Mouse (Mus musculus) lung, postnatal 36 days (tissue): ENCODE measurements around the gene Fam222b.
"Not testable (repeated sequence)": the region's sequence is repeated elsewhere in the genome, so short reads cannot be mapped to it uniquely, and the experiment has no call there.

Experiments
- DNase-seq: peaks from one replicate; pipeline ENCODE4 v3.0.0; 2022; ENCODE audit warnings: mixed read lengths

Gene Fam222b

DNA sequence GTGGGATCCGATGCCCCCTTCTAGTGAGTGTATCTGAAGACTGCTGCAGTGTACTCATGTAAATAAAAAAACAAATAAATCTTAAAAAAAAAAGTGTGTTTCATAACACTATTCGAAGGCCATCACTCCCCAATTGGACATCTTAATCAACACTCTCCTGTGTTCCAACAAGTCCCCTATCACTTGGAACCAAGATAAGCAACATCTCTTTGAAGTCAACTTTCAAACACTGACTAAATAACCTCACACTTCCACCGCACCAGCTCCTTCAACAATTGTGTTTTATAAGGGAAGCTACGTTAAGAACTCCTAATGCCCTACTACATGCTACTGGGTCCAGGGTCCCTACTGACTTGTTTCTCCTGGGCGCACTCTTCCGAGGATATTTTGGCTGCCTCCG is 88.0 kb downstream of the Fam222b start:
- DNase-seq: no peak

- DNase-seq: peak; percentile 93
Measured at GRCm38 (mm10) chr11:78182961-78183844, 88.7 kb downstream of the Fam222b start, which contains the start of gene Rpl23a. Gene Rpl23a, minus strand, starts transcription at chr11:78183584.

- DNase-seq: no peak
Measured at GRCm38 (mm10) chr11:78183884-78184514, 89.5 kb downstream of the Fam222b start.

- DNase-seq: not testable (repeated sequence)
Measured at GRCm38 (mm10) chr11:78184702-78185101, 90.2 kb downstream of the Fam222b start.

- peak; percentile 67 for DNase-seq
Measured at GRCm38 (mm10) chr11:78188331-78189233, 94.1 kb downstream of the Fam222b start, which contains the start of gene Rab34. Gene Rab34, plus strand, starts transcription at chr11:78188430.

DNA sequence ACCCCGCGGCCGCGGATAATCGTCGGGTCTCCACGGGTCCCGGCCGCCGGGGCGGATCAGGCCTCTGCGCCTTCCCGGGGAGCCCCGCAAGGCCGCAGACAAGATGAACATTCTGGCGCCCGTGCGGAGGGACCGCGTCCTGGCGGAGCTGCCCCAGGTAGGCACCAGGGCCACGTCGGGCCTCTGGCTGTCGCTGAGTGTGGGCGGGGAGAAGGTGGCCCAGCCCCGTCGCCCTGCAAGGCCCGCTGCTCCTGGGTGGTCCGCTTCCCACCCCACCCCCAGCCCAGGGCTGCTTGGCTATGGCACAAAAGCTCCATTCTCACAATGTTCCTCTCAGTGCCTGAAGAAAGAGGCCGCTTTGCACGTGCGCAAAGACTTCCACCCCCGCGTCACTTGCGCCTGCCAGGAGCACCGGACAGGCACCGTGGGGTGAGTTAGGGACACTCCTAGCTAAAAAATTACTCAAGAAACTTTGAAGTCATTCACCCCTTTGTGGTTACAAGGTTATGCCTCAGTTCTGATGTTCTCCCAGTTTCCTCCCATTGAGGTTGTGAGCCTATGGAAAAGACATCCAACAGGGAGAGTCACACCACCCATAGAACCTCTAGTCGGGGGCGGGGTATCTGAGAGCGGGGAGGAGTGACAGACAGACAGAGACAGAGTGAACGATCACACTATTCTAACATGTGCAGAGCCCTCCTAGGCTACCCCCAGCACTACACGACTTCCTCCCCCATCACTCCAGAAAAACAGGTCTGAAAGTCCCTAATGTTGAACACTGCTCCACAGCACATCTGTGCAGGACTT is 95.0 kb downstream of the Fam222b start:
- peak; percentile 63 for DNase-seq

DNA sequence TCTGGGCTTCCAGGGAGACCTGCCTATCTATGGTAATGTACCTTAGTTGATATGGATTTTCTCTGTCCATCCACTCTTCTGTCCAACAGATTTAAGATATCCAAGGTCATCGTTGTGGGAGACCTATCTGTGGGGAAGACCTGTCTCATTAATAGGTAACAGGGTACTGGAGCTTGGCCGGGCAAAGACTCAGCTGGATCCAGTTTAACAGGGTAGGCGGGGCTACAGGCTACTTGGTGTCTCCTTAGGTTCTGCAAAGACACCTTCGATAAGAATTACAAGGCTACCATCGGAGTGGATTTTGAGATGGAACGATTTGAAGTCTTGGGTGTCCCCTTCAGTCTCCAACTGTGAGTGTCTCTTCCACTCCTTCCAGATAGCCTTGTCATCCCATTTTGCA is 95.6 kb downstream of the Fam222b start:
- DNase-seq: no peak

- DNase-seq: no peak
Measured at GRCm38 (mm10) chr11:78193113-78193512, 98.7 kb downstream of the Fam222b start, which contains the start of gene Proca1. Gene Proca1, plus strand, starts transcription at chr11:78193392.

GRCm38 (mm10) chr11:78194411-78195100 is 100.1 kb downstream of the Fam222b start:
- DNase-seq: peak; percentile 88

DNA sequence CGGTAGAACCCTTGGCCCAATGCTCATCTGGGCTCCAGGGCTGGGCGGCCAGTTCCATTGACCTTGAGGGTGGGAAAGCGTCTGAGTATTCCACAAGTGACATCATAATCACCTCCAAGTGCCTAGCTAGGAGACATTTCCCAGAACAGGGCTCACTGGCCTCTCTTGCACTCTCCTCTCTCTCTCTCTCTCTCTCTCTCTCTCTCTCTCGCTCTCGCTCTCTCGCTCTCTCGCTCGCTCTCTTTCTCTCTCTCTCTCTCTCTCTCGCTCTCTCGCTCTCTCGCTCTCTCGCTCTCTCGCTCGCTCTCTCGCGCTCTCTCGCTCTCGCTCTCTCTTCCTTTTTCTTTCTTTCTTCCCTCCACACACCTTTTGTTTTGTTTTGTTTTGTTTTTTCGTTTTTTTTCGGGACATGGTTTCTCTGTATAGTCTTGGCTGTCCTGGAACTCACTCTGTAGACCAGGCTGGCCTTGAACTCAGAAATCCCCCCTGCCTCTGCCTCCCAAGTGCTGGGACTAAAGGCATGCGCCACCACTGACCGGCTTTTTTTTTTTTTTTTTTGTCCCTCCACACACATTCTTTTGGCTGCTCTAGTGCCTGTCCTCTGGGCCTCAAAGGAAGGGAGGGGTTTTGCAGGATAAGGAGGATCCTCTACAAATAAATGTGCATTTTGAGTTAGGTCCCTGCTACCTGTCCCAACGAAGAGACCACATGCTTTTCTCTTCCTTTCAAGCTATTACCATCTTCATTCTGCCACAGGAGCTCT is 100.8 kb downstream of the Fam222b start:
- DNase-seq: no peak

- DNase-seq: no peak
Measured at GRCm38 (mm10) chr11:78202372-78202771, 107.9 kb downstream of the Fam222b start.

- no peak for DNase-seq
Measured at GRCm38 (mm10) chr11:78204287-78204686, 109.8 kb downstream of the Fam222b start.

- DNase-seq: no peak
Measured at GRCm38 (mm10) chr11:78205361-78206206, 111.1 kb downstream of the Fam222b start.
